Mouse (Mus musculus): Measurements from ENCODE around the gene Polr3f. TPM values are rescaled to one million over a fixed set of nuclear protein-coding genes. Genes with fewer than 3 reads are reported as not detected.

Polr3f gene
- total RNA-seq (2017): 31.9 to 41.6 TPM (median 36.1 TPM) in 3 replicates

DNA sequence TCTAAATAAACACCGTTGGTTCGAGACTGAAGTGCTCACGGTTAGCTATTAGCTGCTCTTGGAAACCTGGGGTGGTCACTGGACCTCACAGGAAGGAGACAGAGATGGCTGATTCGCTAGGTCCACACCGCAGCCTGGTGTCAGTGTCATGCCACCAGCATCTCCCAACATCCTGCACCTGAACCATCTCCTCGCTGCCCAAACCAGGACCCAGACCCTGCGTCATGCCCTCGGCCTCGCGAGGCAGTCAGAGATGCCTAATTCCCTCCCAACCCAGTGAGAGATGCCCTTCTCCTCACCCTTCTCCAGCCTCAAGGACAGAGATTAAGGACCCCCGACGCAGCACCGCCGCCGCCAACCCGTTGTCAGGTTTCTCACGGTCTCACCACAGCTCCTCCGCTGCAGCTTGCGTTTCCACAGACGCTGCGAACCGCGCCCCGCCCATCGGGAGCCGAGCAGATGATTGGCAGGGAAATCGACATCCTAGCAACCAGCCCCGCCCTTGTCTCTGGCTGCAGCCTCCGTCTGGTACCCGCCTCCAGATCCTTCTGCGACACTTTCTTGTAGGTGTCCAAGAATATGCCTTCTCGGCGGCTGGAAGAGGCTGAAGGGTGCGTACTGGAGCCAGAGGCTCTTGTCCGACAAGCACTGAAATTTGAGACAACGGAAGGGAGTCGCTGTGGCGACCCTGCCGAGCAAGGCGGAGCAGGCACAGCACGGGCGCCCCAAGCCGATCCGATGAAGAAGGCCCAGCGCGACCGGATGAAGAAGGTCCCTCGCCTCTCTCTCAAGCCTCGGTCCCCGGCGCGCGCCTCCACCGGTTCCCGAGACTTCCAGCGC is at the start of gene Polr3f, which contains the start of gene Dzank1:
Polr3f (plus strand) TSS at position 738 of the 840 bp plus-strand sequence.
Dzank1 (minus strand) TSS at position 434 of the 840 bp plus-strand sequence.
- peak; percentile 98 for ATAC-seq (replicated peaks; ENCODE audit: insufficient number of reproducible peaks, low FRiP score, low TSS enrichment, poor library complexity, severe bottlenecking)

DNA sequence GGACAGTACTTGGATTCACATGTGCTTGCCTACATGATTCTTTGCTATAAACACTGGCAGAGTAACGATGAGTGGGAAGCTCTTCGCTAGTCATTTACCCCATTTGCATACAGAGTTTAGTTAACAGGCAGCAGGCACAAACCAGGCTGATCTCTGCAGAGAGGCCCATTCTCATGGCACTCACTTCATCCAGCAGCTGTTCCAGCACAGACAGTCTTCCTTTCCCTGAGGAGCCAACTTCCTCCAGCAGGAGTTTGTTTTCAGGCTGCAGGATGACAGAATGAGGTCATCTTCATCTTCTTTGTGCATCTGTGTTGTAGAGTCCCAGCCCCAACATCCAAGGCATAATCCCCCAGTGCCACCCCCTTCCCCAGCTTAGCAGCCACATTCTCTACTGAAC is 48.1 kb upstream of the Polr3f start:
- no peak for ATAC-seq (replicated peaks; ENCODE audit: insufficient number of reproducible peaks, low FRiP score, low TSS enrichment, poor library complexity, severe bottlenecking)

- no peak for ATAC-seq (replicated peaks; ENCODE audit: insufficient number of reproducible peaks, low FRiP score, low TSS enrichment, poor library complexity, severe bottlenecking)
Observed at GRCm38 (mm10) chr2:144484084-144484483, 43.4 kb upstream of the Polr3f start.

- no peak for ATAC-seq (replicated peaks; ENCODE audit: insufficient number of reproducible peaks, low FRiP score, low TSS enrichment, poor library complexity, severe bottlenecking)
Observed at GRCm38 (mm10) chr2:144485439-144485838, 42.1 kb upstream of the Polr3f start.

GRCm38 (mm10) chr2:144487476-144487875 is 40.0 kb upstream of the Polr3f start:
- no peak for ATAC-seq (replicated peaks; ENCODE audit: insufficient number of reproducible peaks, low FRiP score, low TSS enrichment, poor library complexity, severe bottlenecking)

GRCm38 (mm10) chr2:144489342-144489741 is 38.2 kb upstream of the Polr3f start:
- ATAC-seq (replicated peaks; ENCODE audit: insufficient number of reproducible peaks, low FRiP score, low TSS enrichment, poor library complexity, severe bottlenecking): no peak

DNA sequence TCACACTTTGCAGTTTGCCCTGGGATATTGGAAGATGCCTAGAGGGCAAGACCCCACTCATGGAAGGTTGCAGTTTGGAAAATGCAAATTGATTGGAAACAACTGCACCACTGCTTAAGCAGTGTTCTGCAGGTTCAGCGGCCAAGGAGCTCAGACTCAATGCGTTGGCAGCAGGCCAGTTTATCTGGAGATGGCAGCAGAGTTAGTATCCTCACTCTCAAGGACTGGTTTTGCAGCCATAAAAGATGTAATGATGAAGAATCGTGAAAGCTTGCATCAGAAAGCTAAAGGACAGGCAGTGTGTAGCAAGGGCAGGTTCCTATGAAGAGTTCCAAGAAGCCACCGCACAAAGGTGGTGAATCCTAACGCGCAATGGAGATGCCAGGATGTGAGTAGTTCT is 25.4 kb upstream of the Polr3f start:
- no peak for ATAC-seq (replicated peaks; ENCODE audit: insufficient number of reproducible peaks, low FRiP score, low TSS enrichment, poor library complexity, severe bottlenecking)

- ATAC-seq (replicated peaks; ENCODE audit: insufficient number of reproducible peaks, low FRiP score, low TSS enrichment, poor library complexity, severe bottlenecking): no peak
Observed at GRCm38 (mm10) chr2:144514619-144515018, 12.9 kb upstream of the Polr3f start.

GRCm38 (mm10) chr2:144519772-144520171 is 7.7 kb upstream of the Polr3f start:
- no peak for ATAC-seq (replicated peaks; ENCODE audit: insufficient number of reproducible peaks, low FRiP score, low TSS enrichment, poor library complexity, severe bottlenecking)

DNA sequence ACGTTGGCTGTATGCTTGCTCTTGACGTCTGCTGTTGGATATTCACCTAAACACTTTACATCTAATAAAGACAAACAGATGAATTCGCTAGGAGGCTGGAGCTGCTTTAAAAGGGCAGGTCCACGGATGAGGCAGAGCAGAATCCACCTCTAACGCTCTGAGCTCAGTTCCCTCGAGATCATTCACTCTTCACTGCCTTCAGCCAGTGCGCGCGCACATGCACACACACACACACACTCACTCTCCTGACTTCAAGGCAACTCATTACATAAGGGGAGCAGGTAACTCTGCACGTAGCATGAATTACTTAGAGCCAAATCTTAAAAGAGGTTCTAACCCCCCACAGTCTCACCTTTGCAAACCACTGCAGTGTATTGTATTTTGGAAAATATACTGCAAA is 1.7 kb upstream of the Polr3f start:
- no peak for ATAC-seq (replicated peaks; ENCODE audit: insufficient number of reproducible peaks, low FRiP score, low TSS enrichment, poor library complexity, severe bottlenecking)

DNA sequence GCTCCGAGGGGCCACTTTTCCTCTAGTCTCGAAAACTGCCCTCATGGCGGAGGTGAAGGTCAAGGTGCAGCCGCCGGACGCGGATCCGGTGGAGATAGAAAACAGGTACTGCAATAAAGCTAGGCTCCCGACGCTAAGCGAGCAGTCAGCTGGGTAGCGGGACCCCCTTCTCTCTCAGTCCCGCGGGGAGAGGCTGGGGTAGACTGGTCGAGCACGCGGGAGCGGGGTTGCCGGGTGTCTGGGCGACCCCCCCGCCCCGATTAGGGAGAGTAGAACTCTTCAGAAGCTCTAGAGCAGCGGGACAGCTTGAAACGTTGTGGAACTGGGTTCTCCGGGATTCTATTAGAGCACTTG is 280 bp downstream of the Polr3f start:
- peak; percentile 2; the same call in 1 of the 2 replicates for ATAC-seq (replicated peaks; ENCODE audit: insufficient number of reproducible peaks, low FRiP score, low TSS enrichment, poor library complexity, severe bottlenecking)

- no peak for ATAC-seq (replicated peaks; ENCODE audit: insufficient number of reproducible peaks, low FRiP score, low TSS enrichment, poor library complexity, severe bottlenecking)
Observed at GRCm38 (mm10) chr2:144537123-144537522, 9.6 kb downstream of the Polr3f start.

- no peak for ATAC-seq (replicated peaks; ENCODE audit: insufficient number of reproducible peaks, low FRiP score, low TSS enrichment, poor library complexity, severe bottlenecking)
Observed at GRCm38 (mm10) chr2:144541246-144541645, 13.7 kb downstream of the Polr3f start.

- no peak for ATAC-seq (replicated peaks; ENCODE audit: insufficient number of reproducible peaks, low FRiP score, low TSS enrichment, poor library complexity, severe bottlenecking)
Observed at GRCm38 (mm10) chr2:144543670-144544069, 16.2 kb downstream of the Polr3f start.

DNA sequence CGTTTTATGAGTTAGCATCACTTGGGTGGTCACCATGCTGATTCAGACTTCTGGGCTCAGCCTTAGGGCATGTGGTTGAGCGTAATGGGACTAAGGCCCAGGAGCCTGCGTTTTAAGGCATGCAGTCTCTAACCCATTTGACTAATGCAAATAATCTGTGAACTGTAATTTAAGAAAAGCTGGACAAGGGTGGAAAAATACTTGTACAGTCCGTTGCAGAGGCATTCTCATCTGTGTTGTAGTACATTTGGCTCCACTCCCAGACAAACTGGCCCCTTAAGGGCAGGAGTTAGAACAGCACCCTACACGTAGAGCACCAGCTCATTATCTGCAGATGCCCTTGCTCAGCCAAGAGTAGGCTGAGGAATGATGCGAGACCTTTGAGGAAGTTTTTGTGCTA is 17.1 kb downstream of the Polr3f start:
- no peak for ATAC-seq (replicated peaks; ENCODE audit: insufficient number of reproducible peaks, low FRiP score, low TSS enrichment, poor library complexity, severe bottlenecking)

- no peak for ATAC-seq (replicated peaks; ENCODE audit: insufficient number of reproducible peaks, low FRiP score, low TSS enrichment, poor library complexity, severe bottlenecking)
Observed at GRCm38 (mm10) chr2:144545061-144545460, 17.5 kb downstream of the Polr3f start.

GRCm38 (mm10) chr2:144545481-144545880 is 18.0 kb downstream of the Polr3f start:
- ATAC-seq (replicated peaks; ENCODE audit: insufficient number of reproducible peaks, low FRiP score, low TSS enrichment, poor library complexity, severe bottlenecking): no peak

DNA sequence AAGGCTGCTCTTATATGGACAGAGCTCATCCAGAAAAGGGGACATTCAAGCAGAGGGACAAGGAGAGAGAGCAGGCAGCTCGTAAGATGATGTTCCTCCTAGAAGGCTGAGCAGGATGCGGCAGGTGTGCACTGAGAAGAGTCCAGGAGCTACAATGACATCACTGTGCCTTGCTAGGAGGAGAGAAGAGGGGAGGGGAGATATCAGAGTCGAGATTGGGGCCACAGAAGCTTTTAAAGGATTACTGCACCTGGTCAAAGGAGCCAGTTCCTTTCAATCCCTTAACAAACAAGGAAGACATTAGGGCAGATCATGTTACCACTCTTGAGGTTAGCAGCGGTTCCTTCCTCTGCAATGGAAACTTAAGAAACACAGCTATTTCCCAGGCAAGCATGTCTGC is 20.0 kb downstream of the Polr3f start:
- no peak for ATAC-seq (replicated peaks; ENCODE audit: insufficient number of reproducible peaks, low FRiP score, low TSS enrichment, poor library complexity, severe bottlenecking)

GRCm38 (mm10) chr2:144550529-144550928 is 23.0 kb downstream of the Polr3f start, which contains the start of gene Rbbp9:
Gene Rbbp9 (minus strand): TSS chr2:144550869.
- ATAC-seq (replicated peaks; ENCODE audit: insufficient number of reproducible peaks, low FRiP score, low TSS enrichment, poor library complexity, severe bottlenecking): peak; percentile 80

GRCm38 (mm10) chr2:144553905-144554304 is 26.4 kb downstream of the Polr3f start:
- no peak for ATAC-seq (replicated peaks; ENCODE audit: insufficient number of reproducible peaks, low FRiP score, low TSS enrichment, poor library complexity, severe bottlenecking)

Measured in monocyte, adult 5-6 weeks (primary cell).